Mouse (Mus musculus) brain, embryonic 14.5 days (tissue): ENCODE data around the gene Rasl10a.

Experiments
- CTCF ChIP-seq: fragments of 200-500 bp; IDR thresholded peaks from 2 replicates; pipeline ENCODE4 v1.5.1; 2012; ENCODE audit warnings: inconsistent platforms, mild to moderate bottlenecking, moderate library complexity, borderline replicate concordance; ENCODE audit not compliant: insufficient read depth, insufficient read length; ENCODE audit errors: extremely low read depth
- POLR2A ChIP-seq: fragments of 200-500 bp; IDR thresholded peaks from 2 replicates; pipeline ENCODE4 v1.6.1; 2012; ENCODE audit warnings: mild to moderate bottlenecking, inconsistent platforms, borderline replicate concordance; ENCODE audit not compliant: poor library complexity, insufficient read depth, insufficient read length, severe bottlenecking; ENCODE audit errors: extremely low read depth

GRCm38 (mm10) chr11:5075760-5076159 lies 17.8 kb downstream of the Rasl10a start:
- TF ChIP-seq POLR2A (no peak), CTCF (no peak)
